Mouse (Mus musculus): ENCODE measurements around the gene Rhou. TPM values are rescaled to one million over a fixed set of nuclear protein-coding genes. Genes with fewer than 3 reads are reported as not detected.

Rhou gene
- total RNA-seq, 2 experiments from 2014 or later = 15.2 to 44.8 TPM

DNA sequence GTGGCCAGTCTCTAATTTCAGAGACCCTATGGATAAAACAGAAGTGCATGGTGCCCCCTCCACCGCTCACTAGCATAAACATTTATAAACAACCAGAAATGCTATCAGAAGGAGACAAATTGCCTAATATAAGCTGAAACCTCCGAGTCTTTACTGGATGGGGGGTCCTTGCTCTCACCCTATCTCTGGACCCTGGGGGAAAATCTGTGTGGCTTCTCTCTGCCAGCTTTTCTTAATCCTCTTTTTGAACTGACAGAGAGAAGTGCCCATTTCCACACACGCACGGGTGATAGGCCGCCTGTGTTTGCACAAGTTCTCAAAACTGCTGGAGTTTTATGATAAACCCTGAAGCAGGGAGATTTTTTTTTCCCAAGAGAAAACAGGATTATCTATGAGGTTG, 1.0 kb downstream of the Rhou start:
- no peak for TF ChIP-seq CTCF (IDR thresholded peaks at IDR 0.05)
- Histone ChIP-seq H3K27ac (peak overlapping the region; percentile 90), H3K4me3 (peak overlapping the region; percentile 90)
- DNase-seq = no peak
- intact Hi-C loops (cut with DNase I) = no loop called here

DNA sequence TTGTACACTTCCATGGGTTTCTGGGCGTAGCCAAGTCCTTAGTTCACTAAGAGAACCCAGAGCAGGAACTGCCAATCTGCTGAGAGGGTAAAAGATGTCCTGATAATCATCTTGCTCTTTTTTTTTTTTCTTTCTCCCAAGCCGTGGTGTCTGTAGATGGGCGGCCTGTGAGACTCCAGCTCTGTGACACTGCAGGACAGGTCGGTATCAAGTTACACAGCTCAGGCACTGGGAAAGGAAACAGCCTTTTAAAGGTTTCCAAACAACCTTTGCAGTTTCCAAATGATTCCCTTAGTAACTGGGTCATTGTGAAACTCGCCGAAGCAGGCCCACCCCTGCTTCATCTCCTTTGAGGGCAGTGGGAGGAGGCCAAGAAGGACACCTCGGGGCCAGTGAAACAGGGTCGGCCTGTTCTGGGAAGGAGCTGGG, 1.6 kb downstream of the Rhou start:
- peak overlapping the region; percentile 90 for H3K4me3 ChIP-seq
- no peak for TF ChIP-seq CTCF (IDR thresholded peaks at IDR 0.05)
- peak overlapping the region; percentile 90 for H3K27ac ChIP-seq
- peak; percentile 42 for DNase-seq
- intact Hi-C loops (cut with DNase I) = no loop called here

DNA sequence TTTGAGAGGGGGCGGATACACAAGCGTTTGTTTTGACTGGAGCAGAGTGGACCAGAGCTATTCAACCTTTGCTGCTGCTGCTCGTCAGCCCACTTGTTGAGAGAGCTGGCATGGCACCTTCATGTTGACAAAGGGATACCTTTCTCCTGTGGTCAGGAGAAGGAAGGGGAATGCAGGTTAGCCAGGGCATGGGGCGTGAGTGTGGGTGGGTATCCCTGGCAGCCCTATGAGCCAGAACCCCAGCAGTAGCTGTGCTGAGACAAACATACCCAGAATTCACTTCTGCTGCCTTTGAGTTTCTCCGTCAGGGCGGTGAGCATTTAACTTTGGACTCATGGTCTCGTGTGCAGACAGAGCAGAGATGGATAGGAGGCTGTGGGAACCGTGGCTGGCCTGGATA, 4.1 kb downstream of the Rhou start:
- no peak overlapping the region for H3K4me3 ChIP-seq
- TF ChIP-seq CTCF (IDR thresholded peaks at IDR 0.05) = no peak
- DNase-seq = no peak
- intact Hi-C loops (cut with DNase I) = no loop called here
- H3K27ac ChIP-seq = no peak overlapping the region

DNA sequence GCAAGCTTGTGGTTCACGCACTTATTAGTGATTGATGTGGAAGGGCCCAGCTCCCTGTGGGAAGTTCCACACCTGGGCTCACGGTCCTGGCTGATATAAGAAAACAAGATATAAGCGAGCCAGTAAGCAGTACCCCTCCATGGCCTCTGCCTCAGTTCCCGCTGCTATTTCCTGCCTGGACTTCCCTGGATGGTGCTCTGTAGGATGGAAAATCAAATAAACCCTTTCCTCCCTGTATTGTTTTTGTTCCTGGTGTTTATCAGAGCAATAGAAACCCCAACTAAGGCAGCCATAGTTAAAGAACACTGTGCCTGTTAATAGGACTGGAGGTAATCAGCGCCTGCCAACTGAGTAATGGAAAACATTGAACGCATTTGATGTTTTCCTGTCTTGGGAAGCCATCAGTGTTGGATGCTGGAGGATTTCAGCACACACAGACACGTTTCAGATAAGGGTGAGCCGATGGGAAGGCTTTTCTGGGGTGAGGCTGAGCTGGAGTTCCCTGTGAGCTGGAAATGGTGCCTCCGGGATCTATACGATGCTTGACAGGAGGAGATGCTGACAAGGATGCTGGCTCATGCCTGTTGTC, 5.8 kb downstream of the Rhou start:
- no peak for TF ChIP-seq CTCF (IDR thresholded peaks at IDR 0.05)
- intact Hi-C loops (cut with DNase I) = no loop called here
- DNase-seq = no peak
- H3K27ac ChIP-seq = no peak overlapping the region
- no peak overlapping the region for H3K4me3 ChIP-seq

DNA sequence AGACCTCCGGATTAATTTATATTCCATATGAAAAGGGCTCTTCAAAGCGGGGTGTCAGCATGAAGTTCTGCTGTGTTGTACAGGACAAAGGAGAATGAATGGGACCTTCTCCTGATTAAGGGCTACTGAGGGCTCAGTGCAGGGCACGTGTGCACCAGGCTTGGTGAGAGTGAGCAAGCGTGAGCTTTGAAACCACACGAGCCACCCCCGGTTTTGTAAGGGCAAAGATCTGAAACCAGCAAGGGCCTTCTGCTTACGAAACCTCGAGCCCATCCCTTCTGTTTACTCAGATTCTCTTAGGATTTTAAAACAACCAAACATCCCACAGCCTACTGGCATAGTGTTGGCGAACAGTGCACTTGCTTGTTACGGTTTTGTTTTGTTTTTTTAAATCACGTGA, 7.8 kb downstream of the Rhou start:
- no peak for TF ChIP-seq CTCF (IDR thresholded peaks at IDR 0.05)
- DNase-seq = no peak
- Histone ChIP-seq H3K4me3 (no peak overlapping the region), H3K27ac (no peak overlapping the region)
- intact Hi-C loops (cut with DNase I) = no loop called here

DNA sequence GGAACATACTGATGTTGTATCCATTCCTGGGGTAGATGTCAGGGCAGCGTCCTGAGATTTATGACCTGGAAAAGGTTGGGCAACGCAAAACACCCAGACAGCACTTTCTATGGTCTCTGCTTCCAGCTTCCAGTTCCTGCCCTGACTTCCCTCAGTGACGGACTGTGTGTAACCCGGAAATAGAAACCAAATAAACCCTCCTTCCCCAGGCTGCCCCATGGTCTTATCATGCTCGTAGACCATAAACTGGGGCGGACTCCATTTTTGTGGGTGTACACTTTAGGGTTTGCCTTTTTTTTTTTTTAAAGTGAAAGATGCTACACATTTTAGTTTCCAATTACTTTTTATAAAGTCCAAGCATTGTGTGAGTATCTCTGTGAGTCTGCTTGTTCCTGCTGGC, 11.9 kb downstream of the Rhou start:
- intact Hi-C loops (cut with DNase I) = no loop called here
- TF ChIP-seq CTCF (IDR thresholded peaks at IDR 0.05) = no peak
- no peak overlapping the region for H3K4me3 ChIP-seq
- DNase-seq = no peak
- H3K27ac ChIP-seq = no peak overlapping the region

DNA sequence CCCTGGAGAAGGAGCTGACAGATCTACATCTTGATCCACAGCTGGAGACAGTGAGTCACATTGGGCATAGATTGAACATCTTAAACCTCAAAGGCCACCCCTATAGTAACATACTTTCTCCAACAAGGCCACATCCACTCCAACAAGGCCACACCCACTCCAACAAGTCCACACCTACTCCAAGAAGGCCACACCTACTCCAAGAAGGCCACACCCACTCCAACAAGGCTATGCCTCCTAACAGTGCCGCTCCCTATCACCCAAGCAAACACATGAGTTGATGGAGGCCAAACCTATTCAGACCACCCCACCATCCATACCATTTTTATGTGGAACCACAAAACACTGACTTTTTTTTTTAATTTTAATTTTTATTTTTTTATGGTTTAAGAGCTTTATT, 13.1 kb downstream of the Rhou start:
- no peak for DNase-seq
- Histone ChIP-seq H3K27ac (no peak overlapping the region), H3K4me3 (no peak overlapping the region)
- intact Hi-C loops (cut with DNase I) = no loop called here
- TF ChIP-seq CTCF (IDR thresholded peaks at IDR 0.05) = no peak

DNA sequence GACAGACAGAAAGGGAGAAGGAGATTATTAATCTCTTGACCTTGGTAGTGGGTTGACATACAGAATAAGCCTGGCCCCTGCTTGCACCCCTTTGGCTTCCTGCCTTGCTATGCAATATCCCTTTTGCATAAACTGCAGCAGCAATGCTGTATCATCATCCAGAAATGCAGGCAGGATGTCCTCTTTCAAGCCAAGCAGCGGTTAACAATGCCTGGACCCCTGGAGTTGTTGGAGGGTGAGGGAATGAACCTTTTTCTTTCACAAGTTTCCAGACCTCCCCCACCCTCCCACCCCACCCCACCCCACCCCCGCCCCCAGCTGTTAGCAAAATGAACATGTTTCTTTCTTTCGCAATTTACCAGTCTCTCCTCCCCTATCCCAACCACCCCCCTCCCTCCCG, 15.0 kb downstream of the Rhou start:
- intact Hi-C loops (cut with DNase I) = no loop called here
- no peak for TF ChIP-seq CTCF (IDR thresholded peaks at IDR 0.05)

DNA sequence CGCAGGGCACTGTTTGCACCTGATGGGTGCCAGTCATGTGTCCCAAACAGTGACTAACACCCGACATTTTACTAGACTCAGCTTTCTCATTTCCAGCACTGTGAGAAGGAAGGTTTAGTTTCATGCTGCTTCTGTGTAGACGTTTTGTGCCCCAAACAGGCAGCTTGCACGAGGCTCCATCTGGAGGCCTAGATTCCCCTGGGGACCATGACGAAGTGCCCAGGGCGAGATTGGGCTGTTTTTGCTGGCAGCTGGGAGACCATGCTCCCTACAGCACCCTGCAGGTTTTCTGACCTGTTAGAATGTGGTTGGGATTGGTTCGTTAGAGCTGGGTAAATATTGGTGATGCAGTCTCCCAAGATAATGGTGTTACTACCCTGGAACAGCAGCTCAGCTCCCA, 17.0 kb downstream of the Rhou start:
- TF ChIP-seq CTCF (IDR thresholded peaks at IDR 0.05) = no peak
- intact Hi-C loops (cut with DNase I) = no loop called here
- Histone ChIP-seq H3K27ac (no peak overlapping the region), H3K4me3 (no peak overlapping the region)
- DNase-seq = no peak

More for the DNA sequence above, 15.0 kb downstream of the Rhou start:
- H3K27ac ChIP-seq = no peak overlapping the region
- no peak for DNase-seq
- no peak overlapping the region for H3K4me3 ChIP-seq

DNA sequence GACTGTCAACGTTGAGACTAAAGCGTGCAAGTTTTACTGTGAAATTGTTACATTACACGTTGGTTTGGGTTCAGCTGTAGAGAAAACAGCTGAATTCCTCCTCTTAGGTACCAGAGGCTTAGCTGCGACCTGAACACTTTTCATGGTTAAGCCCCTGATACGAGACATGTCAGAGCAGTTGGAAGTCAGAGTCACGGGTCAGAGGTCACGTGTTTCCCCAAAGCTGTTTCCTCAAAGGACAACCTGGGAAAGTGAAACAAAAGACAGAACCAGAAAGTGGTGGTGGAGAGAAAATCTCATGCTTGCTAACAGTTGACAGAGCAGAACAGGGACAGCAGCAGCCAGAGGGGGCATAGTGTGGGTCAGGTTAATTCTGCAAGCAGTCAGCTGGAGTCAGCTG, 17.7 kb downstream of the Rhou start:
- TF ChIP-seq CTCF (IDR thresholded peaks at IDR 0.05) = no peak
- no peak for DNase-seq
- Histone ChIP-seq H3K27ac (no peak overlapping the region), H3K4me3 (no peak overlapping the region)
- intact Hi-C loops (cut with DNase I) = no loop called here

DNA sequence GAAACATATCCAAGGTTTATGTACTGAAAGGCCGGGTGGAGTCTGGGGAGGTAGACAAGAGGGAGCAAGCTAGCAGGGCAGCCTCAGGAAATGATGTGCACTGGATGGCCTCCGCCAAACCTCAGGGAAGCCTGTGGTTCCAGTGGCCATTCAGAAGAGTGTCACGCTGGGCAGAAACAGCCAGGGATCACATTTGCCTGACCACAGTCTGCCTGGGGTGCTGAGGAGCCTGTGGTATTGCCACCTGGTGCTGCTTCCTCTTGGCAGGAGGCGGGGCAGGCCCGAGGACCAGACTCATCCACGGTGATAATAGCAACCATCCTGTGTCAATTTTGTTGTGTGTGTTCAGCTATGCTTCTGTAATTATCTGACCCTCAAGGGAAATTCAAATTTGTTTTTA, 18.9 kb downstream of the Rhou start:
- no peak for TF ChIP-seq CTCF (IDR thresholded peaks at IDR 0.05)
- DNase-seq = no peak
- Histone ChIP-seq H3K27ac (no peak overlapping the region), H3K4me3 (no peak overlapping the region)
- intact Hi-C loops (cut with DNase I) = no loop called here

DNA sequence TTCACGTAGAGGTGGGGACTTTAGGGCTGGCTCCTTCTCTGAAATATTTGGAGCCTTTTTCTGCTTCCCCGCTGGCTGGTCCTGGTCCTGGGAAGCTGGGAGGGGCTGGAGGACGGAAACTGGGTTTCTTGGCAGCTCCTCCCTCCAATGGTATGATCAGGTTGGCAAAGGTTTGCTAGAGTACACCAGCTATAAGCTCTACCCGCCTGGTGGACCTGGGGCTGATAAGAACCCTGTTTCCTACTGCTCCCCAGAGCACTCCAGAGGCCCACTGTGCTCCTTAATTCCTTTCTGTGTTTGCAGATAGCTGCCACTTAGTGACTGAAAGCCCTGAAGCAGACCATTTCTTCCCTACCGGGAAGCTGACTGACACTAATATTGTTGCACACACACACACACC, 21.9 kb downstream of the Rhou start:
- Histone ChIP-seq H3K4me3 (no peak overlapping the region), H3K27ac (no peak overlapping the region)
- no peak for DNase-seq
- intact Hi-C loops (cut with DNase I) = no loop called here
- no peak for TF ChIP-seq CTCF (IDR thresholded peaks at IDR 0.05)

DNA sequence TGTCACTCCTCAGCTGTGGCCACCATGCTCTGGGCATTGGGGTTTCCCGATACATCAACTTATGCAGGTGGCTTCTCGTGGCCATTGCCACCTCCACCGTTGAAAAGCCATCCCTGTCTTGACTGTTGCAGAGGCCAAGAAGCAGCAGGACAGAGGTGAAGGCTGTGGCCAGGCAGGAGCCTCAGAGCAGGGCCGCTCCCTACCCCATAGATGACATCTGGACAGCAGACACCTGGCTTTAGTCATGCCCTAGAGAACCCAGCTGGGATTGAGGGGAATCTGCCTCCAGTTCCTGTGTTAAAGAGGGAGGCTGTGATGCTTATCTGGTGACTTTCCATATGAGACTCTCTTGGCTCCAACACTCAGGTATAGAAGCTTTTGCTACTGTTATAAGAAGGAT, 24.7 kb downstream of the Rhou start:
- Histone ChIP-seq H3K4me3 (no peak overlapping the region), H3K27ac (no peak overlapping the region)
- intact Hi-C loops (cut with DNase I) = no loop called here
- no peak for DNase-seq
- no peak for TF ChIP-seq CTCF (IDR thresholded peaks at IDR 0.05)

DNA sequence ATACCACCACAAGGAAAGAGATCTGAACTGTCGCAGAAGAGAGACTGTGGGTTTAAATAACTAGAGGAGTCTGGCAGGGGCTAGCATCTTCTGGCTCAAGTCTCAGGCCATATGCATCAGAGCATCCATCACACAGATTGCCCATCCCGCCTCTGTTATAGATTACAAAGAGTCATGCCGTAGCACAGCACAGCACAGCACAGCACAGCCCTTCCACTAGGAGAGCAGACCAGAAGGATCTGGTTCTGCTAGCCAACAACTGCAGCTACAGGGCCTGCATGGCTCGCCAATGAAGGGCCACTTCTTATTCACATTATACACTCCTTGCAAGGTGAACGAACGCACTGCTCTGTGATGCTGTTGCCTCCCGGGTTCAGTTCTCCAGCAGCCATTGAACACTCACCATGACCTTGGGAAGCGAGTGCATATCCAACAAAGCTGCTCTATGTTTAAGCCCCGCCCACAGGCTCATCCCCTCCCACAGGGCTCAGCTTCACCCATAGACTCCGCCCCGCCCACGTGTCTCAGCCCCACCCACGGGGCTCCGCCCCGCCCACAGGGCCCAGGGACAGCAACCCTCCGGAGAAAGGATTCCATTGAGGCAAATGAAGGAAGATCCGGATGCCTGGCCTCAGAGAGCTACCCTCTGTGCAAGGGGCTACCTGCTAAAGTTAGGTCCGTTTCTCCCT, 28.5 kb downstream of the Rhou start:
- no peak for TF ChIP-seq CTCF (IDR thresholded peaks at IDR 0.05)
- Histone ChIP-seq H3K4me3 (no peak overlapping the region), H3K27ac (no peak overlapping the region)
- intact Hi-C loops (cut with DNase I) = no loop called here
- DNase-seq = peak; percentile 37

Measured in gastrocnemius, adult 2 months (tissue).